Mouse (Mus musculus) layer of hippocampus, adult 9-10 months (tissue): ENCODE measurements around the gene Bst2.
"Not testable (repeated sequence)": the region's sequence is repeated elsewhere in the genome, so short reads cannot be mapped to it uniquely, and the experiment has no call there.

ENCODE experiments used
- DNase-seq: peaks from one replicate; pipeline ENCODE4 v3.0.0; 2022; ENCODE audit warnings: low spot score

The Bst2 gene

GRCm38 (mm10) chr8:71519037-71519825 is 18.0 kb downstream of the Bst2 start:
- DNase-seq, result not testable (repeated sequence)

GRCm38 (mm10) chr8:71516786-71517185 is 20.5 kb downstream of the Bst2 start:
- DNase-seq, result no peak

GRCm38 (mm10) chr8:71515043-71515442 is 22.2 kb downstream of the Bst2 start:
- no peak for DNase-seq

GRCm38 (mm10) chr8:71513018-71513754 is 24.1 kb downstream of the Bst2 start:
- no peak for DNase-seq

- DNase-seq, result no peak
Measured at GRCm38 (mm10) chr8:71511644-71512043, 25.6 kb downstream of the Bst2 start, which contains the start of gene Plvap. Gene Plvap (minus strand): TSS chr8:71511752.

DNA sequence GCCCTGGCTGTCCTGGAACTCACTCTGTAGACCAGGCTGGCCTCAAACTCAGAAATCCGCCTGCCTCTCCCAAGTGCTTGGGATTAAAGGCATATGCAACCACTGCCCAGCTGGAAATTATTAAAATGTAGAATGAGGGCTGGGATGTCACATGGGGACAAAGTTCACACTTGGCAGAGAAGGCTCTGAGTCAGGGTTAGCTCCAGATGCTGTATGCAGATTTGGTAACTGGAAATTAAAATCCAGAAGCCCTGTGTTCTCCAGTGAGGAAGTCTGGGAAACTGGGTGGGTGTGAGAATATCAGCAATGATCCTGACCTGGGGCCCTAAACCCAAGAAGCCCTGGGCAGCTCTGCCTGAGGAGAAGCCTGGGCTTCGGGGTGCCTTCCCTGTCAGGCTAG is 27.9 kb downstream of the Bst2 start:
- DNase-seq, result no peak

DNA sequence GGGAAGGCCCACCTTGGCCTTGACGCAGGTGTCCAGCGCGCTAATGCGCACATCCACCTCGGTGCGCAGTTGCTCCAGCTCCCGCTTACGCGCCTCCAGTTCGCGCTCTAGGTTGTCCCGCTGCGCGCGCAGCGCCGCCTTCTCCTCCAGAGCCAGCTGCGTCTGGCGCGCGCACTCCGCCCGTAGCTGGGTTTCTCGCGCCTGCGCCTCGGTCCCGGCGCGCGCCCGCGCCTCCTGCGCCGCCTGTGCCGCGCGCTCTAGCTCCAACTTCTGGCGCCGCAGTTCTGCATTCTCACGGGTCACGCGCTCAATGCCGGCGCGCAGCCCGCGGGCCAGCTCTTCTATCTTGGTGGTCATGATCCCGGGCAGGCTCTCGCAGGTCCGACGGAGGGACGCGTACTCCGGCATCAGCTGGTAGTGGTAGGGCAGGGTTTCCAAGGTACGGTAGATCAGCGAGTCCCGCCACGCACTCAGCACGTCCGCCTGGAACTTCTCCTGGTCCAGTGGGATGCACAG is 29.6 kb downstream of the Bst2 start:
- no peak for DNase-seq

DNA sequence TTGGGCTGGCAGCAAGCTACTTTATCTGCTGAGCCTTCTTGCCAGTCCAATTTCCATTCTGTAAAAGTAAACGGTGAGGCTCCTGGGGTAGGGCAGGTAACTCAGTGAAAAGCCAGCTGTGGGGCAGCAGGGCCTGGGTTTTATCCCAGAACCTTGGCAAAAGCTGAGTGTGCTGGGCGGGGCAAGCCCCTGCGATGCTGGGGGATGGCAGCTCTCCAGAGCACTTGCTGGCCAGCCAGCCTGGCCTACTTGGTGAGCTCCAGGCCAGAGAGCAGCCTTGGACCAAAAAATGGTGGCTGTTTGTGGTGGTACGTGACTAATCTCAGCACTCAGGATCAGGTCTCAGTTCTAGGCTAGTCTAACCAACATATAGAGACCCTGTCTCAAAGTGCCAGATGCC is 31.3 kb downstream of the Bst2 start:
- no peak for DNase-seq

GRCm38 (mm10) chr8:71505326-71505725 is 31.9 kb downstream of the Bst2 start:
- DNase-seq, result no peak

- DNase-seq, result no peak
Measured at GRCm38 (mm10) chr8:71504349-71504748, 32.9 kb downstream of the Bst2 start.

GRCm38 (mm10) chr8:71498816-71499690 is 38.2 kb downstream of the Bst2 start:
- no peak for DNase-seq

- DNase-seq, result no peak
Measured at GRCm38 (mm10) chr8:71497881-71498501, 39.3 kb downstream of the Bst2 start.

DNA sequence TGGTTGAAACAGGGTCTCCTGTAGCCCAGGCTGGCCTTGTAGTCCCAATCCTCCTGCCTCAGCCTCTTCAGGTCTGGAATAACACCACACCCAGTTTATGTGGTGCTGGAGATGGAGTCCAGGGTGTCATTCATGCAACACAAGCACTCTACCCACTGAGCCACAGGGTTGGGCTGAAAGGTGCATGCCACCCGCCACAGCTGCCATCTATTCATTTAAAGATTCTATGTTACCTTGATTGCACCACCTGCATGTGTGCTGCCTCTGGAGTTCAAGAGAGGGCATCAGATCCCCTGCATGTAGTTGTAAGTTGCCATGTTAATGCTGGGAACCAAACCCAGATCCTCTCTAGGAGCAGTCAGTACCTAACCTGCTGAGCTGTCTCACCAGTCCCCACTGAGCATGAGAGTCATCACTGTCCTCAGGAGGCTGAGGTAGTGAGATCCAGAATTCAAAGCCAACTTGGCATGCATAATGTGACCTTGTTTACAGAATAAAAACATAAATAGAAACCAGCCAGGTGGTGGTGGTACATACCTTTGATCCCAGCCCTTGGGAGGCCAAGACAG is 40.1 kb downstream of the Bst2 start:
- DNase-seq, result no peak

- DNase-seq, result no peak
Measured at GRCm38 (mm10) chr8:71496481-71496880, 40.8 kb downstream of the Bst2 start.

GRCm38 (mm10) chr8:71495811-71496210 is 41.4 kb downstream of the Bst2 start:
- no peak for DNase-seq

- peak; percentile 65 for DNase-seq
Measured at GRCm38 (mm10) chr8:71495039-71495438, 42.2 kb downstream of the Bst2 start.

DNA sequence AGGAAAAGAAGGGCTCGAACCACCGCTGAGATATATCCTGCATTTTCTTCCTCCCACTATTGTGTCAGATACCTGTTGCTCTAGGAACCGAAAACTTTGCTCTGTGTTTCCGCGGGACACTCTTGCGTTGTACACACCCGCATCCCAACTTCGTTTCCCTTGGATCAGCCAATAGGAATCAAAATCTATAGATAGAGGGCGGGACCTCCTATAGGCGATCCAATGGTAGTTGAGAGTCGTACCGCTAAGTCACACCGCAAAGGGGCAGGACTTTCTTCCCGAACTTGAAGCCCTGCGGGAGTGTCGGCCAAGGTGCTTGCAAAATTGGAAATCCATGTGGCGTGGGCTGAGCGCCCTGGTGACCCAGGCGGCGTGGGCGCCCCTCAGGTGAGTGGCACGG is 48.8 kb downstream of the Bst2 start:
- DNase-seq, result peak; percentile 86

GRCm38 (mm10) chr8:71487691-71488445 is 49.4 kb downstream of the Bst2 start, which contains the start of gene Gtpbp3:
Gene Gtpbp3 (plus strand): TSS chr8:71488103.
- no peak for DNase-seq

- no peak for DNase-seq
Measured at GRCm38 (mm10) chr8:71486136-71486529, 51.1 kb downstream of the Bst2 start.
